Mouse (Mus musculus): ENCODE data around the gene Mlf2.
"Not testable (repeated sequence)": the region's sequence is repeated elsewhere in the genome, so short reads cannot be mapped to it uniquely, and the experiment has no call there.

Gene Mlf2

DNA sequence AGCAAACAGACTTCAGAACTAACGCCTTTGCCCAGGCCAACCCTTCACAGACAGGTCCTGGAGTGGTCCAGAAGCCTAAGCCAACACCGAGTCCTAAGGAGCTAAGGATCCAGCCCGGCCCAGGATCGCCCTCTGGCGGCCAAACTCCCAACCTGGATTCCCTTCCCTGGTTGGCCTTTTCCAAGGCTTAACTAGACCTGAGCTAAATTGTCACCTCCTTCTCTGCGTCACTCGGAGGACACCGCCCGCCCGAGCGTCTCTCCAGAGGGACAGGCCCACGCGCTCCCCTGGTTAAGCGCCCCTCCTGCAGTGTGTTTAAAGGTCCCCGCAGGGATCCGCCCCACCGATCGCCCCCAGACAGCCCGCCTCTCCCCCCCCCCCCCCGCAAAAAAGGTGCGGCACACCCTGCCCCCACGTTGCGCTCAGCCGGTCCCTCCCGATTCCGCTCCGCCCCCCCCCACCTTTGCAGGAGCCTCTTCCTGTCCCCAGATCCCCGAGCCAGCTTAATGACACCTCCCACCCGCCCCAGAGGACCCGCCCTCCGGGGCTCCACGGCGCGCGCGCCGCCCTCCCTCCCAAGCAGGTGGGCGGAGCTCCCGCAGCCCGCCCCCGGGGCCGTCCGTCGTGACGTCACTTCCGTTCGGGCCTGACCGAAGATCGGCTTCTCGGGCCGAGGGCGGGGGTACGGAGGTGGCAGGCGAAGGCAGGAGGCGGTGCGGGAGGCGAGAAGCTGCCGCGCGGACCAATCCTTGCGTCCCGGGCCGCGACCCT lies at the start of gene Mlf2:
TSS of gene Mlf2 (plus strand) at position 633 of the 771 bp plus-strand sequence.
- DNase-seq, result peak; percentile 99

DNA sequence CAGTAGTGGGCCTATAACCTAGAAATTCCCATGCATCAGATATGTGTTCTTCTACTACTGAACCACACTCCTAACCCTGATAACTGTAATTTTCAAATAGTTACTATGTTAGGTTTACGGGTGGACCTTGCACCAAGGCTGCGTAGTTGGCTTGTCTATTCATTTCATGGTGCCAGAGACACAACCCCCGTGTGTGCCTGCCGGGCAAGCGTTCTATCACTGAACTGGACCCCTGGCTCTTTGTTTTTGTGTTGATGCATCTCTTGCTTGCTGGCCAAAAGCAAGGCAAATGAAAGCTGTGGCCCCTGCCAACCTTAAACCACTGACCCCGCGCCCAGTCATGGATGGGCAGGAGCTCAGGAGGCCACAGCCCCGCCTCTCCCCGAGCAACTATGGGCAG lies 49.4 kb upstream of the Mlf2 start:
- no peak for DNase-seq

DNA sequence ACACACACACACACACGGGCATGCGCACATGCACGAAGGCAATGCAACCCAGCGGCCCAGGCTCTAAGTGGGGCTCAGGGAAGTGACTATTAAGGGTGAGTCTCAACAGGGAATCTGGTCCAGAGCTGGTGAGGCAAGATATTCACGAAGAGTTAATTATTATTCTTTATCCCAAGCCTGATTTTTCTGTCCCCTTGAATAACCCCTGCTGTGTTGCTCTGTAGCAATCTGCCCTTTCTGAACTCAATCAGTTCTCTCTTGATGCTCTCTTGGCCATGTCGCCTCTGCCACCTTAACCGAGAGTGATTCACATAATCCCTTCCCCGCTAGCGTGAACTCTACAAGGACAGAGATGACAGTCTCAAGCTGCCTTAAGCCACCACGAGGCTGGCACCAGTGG lies 47.8 kb upstream of the Mlf2 start:
- DNase-seq, result no peak

DNA sequence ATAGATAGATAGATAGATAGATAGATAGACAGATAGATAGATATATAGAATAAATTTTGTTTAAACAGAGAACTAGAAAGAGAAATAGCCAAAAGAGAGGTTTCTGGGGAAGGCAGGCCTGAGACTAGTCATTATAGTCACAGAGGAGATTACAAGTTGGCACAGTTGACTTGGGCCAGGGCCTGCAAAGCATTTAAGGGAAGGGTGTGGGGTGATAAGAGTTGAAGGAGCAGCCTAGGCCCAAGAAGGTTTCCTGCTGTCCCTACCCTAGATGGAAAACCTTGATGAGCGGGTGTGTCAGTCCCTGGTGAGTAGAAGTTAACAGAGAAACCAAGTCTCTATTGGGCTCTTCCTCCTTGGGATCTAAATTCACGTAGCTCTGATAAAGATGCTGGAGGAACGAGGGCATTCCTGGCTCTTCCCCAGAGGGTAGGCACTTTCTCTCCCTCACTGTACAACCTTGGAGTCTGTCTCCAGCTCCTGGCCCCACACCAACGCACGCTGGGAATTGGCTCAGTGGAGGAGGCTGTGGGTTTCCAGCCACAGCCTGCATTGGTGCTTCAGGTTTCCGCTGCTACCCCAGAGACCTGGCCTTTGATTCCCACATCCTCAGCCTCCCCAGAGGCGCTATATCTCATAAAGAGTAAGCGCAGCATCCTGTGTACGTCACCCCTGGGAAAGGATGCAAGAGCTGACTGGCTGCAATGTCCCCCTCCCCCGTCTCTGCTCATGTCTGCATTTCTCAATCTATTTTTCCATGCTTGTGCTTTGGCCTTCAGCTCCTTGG lies 46.3 kb upstream of the Mlf2 start:
- DNase-seq, result peak; percentile 85 to 86

DNA sequence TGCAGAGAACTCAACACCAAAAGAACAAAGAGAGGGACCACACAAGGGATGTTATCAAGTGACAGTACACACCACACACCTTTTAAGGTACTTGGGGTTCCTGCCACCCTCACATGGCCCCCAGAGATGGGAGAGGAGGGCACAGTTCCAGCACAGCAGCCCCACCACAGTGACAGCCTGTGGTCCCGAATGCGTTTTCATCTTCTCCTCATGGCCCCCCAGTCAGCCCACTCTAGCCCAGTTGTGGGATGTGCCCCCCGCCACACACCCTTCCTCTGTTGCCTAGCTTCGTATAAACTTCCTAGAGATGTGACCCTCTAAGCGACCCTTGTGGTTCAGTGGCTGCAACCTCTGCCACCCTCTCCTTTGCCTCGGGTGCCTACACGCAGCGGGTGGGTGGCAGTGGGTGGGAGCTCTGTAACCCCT lies 45.2 kb upstream of the Mlf2 start:
- no peak for DNase-seq

DNA sequence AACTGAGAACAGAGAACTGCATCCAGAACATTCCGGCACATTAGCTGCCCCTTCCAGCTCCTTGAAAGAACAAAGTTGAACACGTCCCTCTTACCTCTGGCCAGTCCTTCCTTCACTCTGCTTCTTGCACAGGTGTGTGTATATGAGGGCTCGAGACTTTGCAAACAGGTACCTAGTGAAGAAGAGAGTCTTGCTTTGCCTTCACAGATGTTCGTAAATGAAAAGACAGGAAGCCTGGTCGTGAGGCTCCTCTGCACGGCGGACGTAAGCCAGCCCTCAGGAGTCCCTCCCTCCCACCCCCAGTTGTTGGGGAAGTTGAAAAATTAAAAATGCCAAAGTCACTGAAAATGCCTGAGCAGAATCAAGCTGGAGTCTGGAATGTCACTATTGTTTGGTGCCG lies 43.2 kb upstream of the Mlf2 start, which contains the start of gene Cd4:
TSS of gene Cd4 (minus strand) at position 236 of the 400 bp plus-strand sequence.
- no peak for DNase-seq

DNA sequence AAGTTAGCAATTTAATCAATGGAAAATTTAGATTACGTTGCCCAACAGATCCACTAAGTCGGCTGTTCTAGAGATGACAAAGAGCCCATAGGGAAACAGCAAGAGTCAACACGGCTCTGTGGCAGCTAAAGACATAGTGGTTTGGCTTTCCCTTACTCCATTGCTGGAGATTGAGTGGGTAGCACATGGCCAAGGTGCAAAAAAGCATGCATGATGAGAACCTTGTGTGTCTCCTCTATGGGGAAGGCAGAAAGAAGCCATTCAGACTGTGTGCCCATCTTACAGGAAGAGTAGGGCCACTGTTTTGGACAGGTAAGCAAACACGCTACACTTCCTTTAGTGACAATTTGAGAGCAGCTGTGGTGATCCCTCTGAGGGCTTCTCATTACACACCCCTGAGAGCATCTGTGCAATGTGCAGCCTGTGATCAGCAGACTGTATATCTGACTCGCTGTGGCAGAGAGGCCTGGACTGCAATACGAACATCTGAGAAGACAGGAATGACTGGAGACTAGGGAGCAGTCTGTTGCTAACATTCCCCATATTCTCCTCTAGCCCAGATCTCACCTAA lies 42.5 kb upstream of the Mlf2 start:
- DNase-seq, result no peak

DNA sequence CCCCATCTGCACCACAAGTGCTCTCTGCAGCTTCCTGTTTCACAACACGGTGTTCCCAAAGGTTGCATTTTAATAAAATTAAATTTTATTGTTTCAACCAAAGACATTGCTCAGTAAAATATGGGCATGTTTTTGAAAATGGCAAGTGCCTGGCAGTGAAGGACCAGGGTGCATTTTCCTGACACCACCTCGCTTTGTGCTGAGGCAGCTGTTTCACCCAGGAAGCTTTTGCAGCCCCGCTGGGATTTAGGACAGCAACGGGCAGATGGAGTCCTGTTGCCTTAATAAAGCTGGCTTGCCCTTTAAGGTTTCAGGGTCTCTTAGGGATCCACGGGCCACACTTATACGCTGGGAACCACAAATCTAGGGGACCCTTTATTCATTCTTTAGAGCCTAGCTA lies 40.2 kb upstream of the Mlf2 start:
- no peak for DNase-seq

DNA sequence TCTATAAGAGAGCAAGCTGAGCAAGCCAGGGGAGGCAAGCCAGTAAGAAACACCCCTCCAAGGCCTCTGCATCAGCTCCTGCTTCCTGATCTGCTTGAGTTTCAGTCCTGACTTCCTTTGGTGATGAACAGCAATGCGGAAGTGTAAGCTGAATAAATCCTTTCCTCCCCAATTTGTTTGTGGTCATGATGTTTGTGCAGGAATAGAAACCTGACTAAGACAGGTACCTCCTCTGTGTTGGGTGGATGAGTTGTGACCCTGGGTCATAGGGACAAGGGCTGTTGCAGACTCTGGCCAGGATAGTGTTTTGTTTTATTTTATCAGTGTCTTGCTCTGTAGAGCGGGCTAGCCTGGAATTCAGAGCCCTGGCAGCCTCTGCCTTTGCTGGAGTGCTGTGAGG lies 37.1 kb upstream of the Mlf2 start:
- not testable (repeated sequence) for DNase-seq

DNA sequence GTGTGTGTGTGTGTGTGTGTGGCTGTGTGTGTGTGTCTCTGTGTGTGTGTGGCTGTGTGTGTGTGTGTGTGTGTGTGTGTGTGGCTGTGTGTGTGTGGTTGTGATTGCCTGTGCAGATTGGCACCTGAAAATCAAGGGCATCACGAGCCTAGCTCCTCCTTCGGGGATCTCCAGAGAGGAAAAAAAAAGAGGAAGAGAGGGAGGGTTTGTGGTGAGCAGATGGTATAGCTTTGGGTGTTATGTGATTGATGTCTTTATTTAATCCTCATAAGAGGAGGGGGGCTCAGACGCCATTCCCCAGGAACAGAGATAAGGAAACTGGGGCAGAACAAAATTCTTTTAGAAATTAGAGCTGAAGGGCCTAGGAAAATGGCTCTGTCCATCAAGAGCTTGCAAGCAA lies 32.8 kb upstream of the Mlf2 start:
- DNase-seq, result no peak

DNA sequence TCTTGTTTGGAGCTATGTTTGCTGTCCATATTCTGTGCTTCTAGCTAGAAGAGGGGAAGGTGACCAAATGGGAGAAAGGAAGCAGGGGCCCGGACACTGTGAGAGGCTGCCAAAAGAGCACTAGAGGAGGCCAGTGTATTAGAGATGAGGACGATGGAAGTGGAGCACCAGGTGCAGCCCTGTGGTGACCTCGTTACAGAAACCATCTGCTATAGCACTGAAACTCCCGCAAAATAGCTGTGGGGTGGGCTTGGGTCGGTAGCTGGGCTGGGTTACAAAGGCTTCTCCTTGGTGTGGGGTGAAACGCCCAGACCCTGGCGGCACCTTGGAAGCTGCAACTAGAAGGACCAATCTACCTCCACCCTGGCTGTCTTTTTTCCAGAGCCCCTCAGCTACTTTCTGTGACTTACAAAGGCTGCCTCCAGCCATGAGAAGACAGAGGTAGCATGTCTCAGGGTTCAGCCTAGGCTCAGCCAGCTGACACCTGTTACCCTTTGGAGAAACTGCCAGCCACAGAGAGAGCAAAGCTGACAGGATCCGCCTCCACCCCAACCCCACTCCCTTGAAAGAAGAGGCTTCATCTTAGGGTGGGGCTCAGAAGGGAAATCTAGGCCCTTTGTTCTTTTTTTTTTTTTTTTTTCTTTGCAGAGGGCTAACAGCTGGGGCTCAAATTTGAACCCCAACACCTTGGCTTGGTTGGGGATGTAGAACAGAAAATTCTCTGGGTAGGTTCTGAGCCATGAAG lies 31.0 kb upstream of the Mlf2 start:
- DNase-seq, result peak; percentile 36 to 38

DNA sequence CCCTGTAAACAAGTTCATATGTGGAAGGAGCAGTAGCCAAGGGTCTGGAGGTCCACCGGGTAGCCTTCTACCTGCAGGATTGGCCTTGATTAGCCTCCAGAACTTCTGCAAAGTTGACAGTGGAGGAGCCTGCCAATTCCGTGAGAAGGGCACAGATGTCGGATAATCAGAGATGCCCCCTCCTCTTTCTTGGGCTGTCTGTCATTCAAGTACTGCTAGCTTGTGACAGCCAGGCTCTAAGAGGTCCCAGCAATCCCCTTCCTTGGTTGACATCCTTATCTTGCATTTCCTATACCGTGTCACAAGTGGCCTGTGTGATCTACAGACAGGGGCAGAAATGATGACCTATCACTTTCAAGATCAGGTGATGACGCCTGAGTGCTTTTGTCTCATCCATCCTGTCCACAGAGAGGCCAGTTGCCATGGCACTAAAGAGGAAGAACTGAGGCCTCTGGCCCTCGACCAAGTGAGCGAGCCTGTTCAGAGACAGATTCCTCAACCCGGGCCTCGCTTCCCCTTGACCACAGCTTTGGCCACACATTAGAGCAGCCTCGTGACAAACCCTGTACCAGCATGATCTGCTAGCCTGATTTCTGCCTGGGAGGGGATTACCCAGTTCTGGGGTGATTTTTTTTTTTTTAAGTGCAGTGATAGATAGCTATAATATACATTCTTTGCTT lies 30.2 kb upstream of the Mlf2 start:
- no peak for DNase-seq

DNA sequence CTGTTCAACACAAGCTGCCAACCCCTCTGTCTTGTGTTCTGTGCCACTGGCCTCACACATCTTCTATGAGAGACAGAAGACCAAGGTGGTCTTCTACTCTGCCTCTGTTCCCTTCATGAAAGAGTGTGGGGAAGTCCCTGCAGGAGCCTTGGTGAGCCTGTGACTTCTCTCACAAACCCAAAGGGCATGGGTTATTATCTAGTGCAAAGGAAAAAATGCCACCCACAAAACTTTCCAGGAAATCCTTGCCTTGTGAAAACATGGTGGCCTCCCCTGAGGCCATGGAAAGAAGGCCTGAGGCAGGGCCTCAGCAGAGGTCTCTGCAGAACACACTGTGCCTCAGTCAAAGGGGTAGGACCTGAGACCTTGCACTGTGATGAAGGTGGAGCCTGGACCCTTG lies 29.3 kb upstream of the Mlf2 start:
- DNase-seq, result no peak

DNA sequence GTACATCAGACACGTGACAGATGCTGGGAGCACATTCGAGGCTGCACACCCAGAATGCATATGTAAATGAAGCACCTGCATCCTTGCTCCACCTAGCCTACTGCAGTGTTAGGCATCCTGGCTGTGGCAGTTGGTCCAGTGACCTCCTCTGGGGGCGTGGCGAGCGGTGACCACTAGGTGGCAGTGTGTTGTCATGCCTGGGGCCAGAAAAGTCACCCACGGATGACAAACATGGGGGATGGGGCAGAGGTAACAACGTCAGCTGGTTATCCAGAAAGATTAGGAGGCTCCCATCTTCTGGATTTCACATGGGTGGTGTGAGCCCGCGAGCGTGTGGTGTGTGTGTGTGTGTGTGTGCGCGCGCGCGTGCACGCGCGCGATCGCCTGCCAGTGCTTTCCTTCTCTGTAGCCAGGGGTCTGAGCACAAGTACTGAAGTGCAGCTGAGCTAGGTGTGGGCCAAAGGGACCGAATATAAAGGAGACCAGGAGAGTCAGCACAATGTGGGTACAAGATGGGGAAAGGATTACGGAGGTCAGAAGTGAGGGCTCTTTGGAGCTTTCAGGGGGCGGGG lies 27.5 kb upstream of the Mlf2 start:
- DNase-seq, result peak; percentile 98 to 99

DNA sequence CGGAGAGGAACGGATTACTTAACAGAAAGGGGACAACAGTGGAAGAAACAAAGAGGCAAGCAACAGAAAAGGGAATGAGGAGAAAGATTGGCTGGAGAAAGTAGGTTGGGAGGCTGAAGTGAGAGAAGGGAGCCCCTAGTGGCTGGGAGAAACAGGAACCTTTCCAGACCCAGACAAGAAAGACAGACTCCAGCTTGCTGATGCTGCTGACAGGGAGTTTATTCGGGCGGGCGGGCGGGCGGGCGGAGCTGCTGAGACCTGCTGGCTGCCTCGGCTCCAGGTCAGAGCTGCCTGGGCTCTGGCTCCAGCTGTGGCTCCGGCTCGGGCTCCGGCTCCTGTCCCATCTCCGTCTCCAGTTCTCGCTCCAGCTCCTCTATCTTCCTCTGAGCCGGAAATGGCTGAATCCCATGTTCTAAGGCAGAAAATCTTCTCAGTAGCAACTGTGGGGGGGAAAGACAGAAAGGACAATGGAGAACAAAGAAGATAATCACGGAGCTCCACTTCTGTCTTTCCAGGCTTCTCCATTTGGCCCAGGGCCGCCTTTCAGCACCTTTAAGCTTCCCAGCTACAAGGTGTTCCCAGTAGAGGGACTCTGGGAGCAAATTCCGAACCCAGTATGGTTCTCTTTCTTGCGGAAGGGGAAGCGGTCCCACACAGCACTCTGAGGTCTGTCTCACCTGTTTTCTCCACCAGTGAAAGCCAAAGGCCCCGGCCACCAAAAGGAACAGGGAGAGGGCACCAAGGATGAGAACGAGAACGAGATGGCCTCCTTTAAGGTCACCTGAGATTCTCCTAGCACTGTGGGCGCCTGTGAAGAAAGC lies 26.8 kb upstream of the Mlf2 start:
- peak; percentile 78 to 83 for DNase-seq

DNA sequence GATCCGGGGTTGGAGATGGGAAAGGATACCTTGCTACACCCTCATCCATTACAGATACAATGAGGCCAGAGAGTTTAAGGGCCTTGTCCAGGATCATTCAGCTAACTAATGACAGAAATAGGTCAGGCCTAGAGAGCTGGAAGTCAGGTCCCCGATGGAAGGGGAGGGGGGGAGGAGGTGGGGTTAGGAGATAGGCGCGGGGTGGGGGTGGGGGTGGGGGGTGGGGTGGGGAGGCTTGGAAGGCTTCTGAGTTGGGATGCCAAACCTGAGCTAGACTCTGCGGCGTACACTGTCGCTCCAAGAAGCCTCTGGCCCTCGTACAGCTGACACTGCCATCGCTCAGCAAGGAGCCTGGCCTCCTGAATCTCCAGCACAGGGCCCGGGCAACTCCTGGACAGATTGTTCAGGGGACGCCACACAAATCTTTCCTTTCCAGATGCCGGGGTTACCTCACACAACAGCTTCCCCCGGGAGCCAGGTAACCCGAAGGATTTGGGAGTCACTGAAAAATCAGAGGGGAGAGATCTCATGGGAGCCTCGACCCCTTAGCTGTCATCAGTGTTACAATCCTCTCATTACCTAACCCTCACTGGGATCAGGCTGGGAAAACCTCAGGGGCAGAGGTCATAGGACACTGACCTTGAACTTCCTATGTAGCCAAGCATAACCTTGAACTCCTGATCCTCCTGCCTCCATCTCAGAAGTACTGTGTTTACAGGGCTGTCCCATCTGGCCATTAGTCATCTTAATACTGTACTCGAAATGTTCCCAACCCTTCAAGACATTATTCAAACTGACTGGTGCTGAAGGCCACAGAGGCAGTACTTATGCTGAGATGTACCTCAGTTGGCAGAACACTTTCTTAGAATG lies 26.0 kb upstream of the Mlf2 start:
- DNase-seq, result peak; percentile 33 to 36

DNA sequence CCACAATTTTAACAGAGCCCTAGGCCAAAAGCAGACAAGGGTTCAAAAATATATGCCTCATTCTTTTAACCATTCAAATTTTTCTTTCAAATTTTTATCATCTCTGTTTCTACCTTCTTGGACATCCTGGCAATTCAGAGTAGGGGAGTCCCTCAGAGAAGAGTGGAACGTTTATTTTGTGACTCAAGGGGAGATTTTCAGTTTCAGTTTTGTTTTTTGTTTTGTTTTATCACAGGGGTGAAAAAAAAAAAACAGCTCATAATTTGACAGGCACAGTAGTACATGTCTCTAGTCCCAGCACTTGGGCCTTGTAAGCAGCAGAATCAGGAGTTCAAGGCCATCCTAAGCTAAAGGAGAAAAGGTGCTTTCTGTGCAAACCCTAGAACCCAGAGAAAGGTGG lies 23.4 kb upstream of the Mlf2 start:
- DNase-seq, result no peak

DNA sequence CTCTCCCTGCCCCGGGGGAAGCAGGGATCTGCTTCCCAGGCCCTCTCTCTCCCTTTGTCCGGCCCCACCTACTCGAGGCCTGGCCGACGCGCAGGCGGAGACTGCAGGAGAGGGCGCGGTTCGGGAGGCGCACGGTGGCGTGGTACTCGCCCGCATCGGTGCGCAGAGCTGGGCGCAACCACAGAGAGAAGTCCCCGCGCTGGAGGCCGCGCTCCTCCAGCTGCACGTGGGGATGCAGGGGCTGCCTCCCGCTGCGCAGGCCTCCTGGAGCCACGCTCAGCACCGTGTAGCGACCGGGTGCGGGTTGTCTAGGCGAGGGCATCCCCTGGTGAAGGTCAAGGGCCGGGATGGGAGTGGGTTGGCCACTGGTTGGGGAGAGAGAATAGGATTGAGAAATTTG lies 21.2 kb upstream of the Mlf2 start:
- peak in 1 of 2 experiments; percentile 39 for DNase-seq

DNA sequence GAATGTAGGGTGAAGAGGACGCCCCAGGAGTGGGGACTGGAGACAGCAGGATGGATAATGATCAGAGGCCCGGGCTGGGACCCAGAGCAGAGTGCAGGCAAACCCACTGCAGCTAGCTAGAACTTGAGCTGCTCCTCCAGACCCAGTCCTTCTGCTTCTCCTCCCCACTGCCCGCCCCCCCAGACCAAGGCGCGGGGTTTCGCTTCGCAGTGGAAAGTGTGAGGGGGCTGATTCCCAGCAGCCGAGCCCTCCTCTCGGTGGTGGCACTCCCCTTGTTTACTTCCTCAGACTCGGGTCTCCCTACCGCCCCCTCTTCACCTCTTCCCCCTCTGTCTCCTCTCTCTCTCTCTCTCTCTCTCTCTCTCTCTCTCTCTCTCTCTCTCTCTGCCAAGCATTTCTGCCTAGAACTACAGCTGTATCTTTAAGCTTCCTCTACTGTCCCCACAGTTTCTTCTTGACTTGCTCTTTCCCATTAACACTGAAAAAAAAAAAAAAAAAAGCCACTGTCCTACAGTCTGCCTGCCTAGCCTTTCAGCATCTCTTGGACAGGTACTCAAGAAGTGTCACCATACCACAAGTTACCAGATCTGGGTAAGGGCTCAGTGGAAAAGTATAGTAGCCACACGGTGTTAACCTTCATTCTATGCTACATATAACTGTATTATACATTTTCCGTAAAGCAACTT lies 19.5 kb upstream of the Mlf2 start, which contains the start of gene Lag3:
TSS of gene Lag3 (minus strand) at position 173 of the 686 bp plus-strand sequence.
- no peak for DNase-seq
